Mouse (Mus musculus) heart, adult 2 months (tissue): ENCODE measurements at regions not wholly inside any gene's neighbourhood (a gene's known extent, or its start where the extent isn't known, plus 50 kb on each side); places are given as distances from the start of the nearest gene placed in this dataset.

Experiments
- CTCF ChIP-seq: fragments of 200-600 bp; IDR thresholded peaks from 2 replicates; pipeline ENCODE4 v1.8.1; 2022; ENCODE audit warnings: antibody characterized with exemption, mild to moderate bottlenecking, moderate library complexity
- POLR2A ChIP-seq: fragments of 200-500 bp; IDR thresholded peaks from 2 replicates; pipeline ENCODE4 v1.6.1; 2011; ENCODE audit warnings: mild to moderate bottlenecking, low read depth, low read length, control low read depth; ENCODE audit not compliant: insufficient read depth

DNA sequence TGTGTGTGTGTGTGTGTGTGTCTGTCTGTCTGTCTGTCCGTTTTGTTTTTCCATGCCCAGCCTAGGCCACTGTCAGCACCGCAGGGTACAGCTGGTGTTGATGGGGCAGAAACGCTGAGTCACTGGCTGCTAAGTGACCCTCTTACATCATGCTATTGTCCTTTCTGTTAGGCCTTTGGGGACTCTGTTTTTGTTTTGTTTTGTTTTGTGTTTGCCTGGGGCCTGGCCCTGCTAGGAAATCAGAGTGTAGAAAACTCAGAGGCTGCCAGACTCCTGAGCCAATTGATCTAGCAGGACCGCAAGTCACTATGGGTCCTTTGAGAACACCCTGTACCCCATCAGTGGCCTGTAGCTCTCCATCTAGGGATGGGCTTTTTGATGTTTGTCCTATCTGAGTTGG lies 59.9 kb upstream of the Ahctf1 start:
- no peak for TF ChIP-seq POLR2A
- TF ChIP-seq CTCF = no peak
